Mouse (Mus musculus): ENCODE measurements around the gene Grb2. TPM values are rescaled to one million over a fixed set of nuclear protein-coding genes. Genes with fewer than 3 reads are reported as not detected.

Grb2 gene
- polyA plus RNA-seq, 1 experiment from 2014 or later: 139 TPM

- no peaks in the 10 kb centered on the region for H3K9me3 ChIP-seq (replicated peaks)
- H3K27me3 ChIP-seq: no peaks in the 10 kb centered on the region
- peak overlapping the region; percentile 69 for H3K4me3 ChIP-seq
- no peak overlapping the region for H3K27ac ChIP-seq
- peak overlapping the region; percentile 95 for H3K4me2 ChIP-seq
- no peaks in the 10 kb centered on the region for H3K36me3 ChIP-seq (ENCODE audit: poor library complexity, severe bottlenecking)
- ATAC-seq: no peak; the same call in 1 of the 2 replicates
- 57% methylated on average over 13 of the region's 13 CpGs for WGBS
- H3K4me1 ChIP-seq: peaks cover 13% of the 10 kb centered on the region
- peak overlapping the region; percentile 45; the same call in 1 of the 2 replicates for H3K9ac ChIP-seq
Measured at GRCm38 (mm10) chr11:115628465-115629101, 79.8 kb downstream of the Grb2 start.

GRCm38 (mm10) chr11:115627705-115628464 lies 80.5 kb downstream of the Grb2 start, which contains the start of gene Slc25a19:
Gene Slc25a19 (minus strand): TSS chr11:115628295.
- Histone ChIP-seq H3K27me3 (no peaks in the 10 kb centered on the region), H3K4me2 (peak within 1 kb of the TSS; percentile 95), H3K9ac (peak within 1 kb of the TSS; percentile 76), H3K27ac (no peak within 1 kb of the TSS), H3K36me3 (ENCODE audit: poor library complexity, severe bottlenecking) (peaks cover 3% of the 10 kb centered on the region), H3K4me1 (peaks cover 13% of the 10 kb centered on the region), H3K9me3 (replicated peaks) (no peaks in the 10 kb centered on the region), H3K4me3 (peak within 1 kb of the TSS; percentile 69)
- peak; percentile 100 for ATAC-seq
- WGBS: under 1% methylated on average over 47 of the region's 47 CpGs

- H3K9me3 ChIP-seq (replicated peaks): no peaks in the 10 kb centered on the region
- peak overlapping the region; percentile 95 for H3K4me2 ChIP-seq
- peaks cover 11% of the 10 kb centered on the region for H3K36me3 ChIP-seq (ENCODE audit: poor library complexity, severe bottlenecking)
- H3K4me3 ChIP-seq: peak overlapping the region; percentile 69
- peak overlapping the region; percentile 76 for H3K9ac ChIP-seq
- no peak for ATAC-seq
- H3K27ac ChIP-seq: no peak overlapping the region
- whole genome bisulfite sequencing: 56% methylated on average over 11 of the region's 11 CpGs
- H3K4me1 ChIP-seq: peaks cover 13% of the 10 kb centered on the region
- no peaks in the 10 kb centered on the region for H3K27me3 ChIP-seq
Measured at GRCm38 (mm10) chr11:115626824-115627616, 81.4 kb downstream of the Grb2 start.

GRCm38 (mm10) chr11:115625877-115626276 lies 82.5 kb downstream of the Grb2 start:
- H3K4me3 ChIP-seq: no peak overlapping the region
- H3K9me3 ChIP-seq (replicated peaks): no peaks in the 10 kb centered on the region
- ATAC-seq: no peak
- H3K4me2 ChIP-seq: no peak overlapping the region
- no peak overlapping the region for H3K27ac ChIP-seq
- peak overlapping the region; percentile 6; the same call in 1 of the 2 replicates for H3K9ac ChIP-seq
- peaks cover 20% of the 10 kb centered on the region for H3K36me3 ChIP-seq (ENCODE audit: poor library complexity, severe bottlenecking)
- WGBS: 85% methylated on average over 9 of the region's 9 CpGs
- H3K27me3 ChIP-seq: no peaks in the 10 kb centered on the region
- H3K4me1 ChIP-seq: peaks cover 13% of the 10 kb centered on the region

GRCm38 (mm10) chr11:115623487-115624070 lies 84.8 kb downstream of the Grb2 start:
- no peak for ATAC-seq
- no peaks in the 10 kb centered on the region for H3K27me3 ChIP-seq
- no peak overlapping the region for H3K27ac ChIP-seq
- H3K9me3 ChIP-seq (replicated peaks): no peaks in the 10 kb centered on the region
- H3K36me3 ChIP-seq (ENCODE audit: poor library complexity, severe bottlenecking): peaks cover 42% of the 10 kb centered on the region
- 79% methylated on average over 9 of the region's 9 CpGs for WGBS
- H3K4me2 ChIP-seq: no peak overlapping the region
- no peak overlapping the region for H3K4me3 ChIP-seq
- H3K9ac ChIP-seq: no peak overlapping the region
- H3K4me1 ChIP-seq: peaks cover 12% of the 10 kb centered on the region

- no peak for ATAC-seq
- H3K36me3 ChIP-seq (ENCODE audit: poor library complexity, severe bottlenecking): peaks cover 65% of the 10 kb centered on the region
- H3K4me1 ChIP-seq: no peaks in the 10 kb centered on the region
- H3K9me3 ChIP-seq (replicated peaks): no peaks in the 10 kb centered on the region
- no peak overlapping the region for H3K9ac ChIP-seq
- no peak overlapping the region for H3K4me2 ChIP-seq
- H3K27ac ChIP-seq: no peak overlapping the region
- no peak overlapping the region for H3K4me3 ChIP-seq
- no peaks in the 10 kb centered on the region for H3K27me3 ChIP-seq
- WGBS: 93% methylated on average over 7 of the region's 7 CpGs
Measured at GRCm38 (mm10) chr11:115619949-115620348, 88.4 kb downstream of the Grb2 start.

GRCm38 (mm10) chr11:115618732-115619516 lies 89.5 kb downstream of the Grb2 start:
- WGBS: 86% methylated on average over 16 of the region's 16 CpGs
- peaks cover 71% of the 10 kb centered on the region for H3K36me3 ChIP-seq (ENCODE audit: poor library complexity, severe bottlenecking)
- no peak overlapping the region for H3K4me2 ChIP-seq
- H3K4me1 ChIP-seq: peaks cover under 1% of the 10 kb centered on the region; the same call in 1 of the 2 replicates
- no peak for ATAC-seq
- H3K9me3 ChIP-seq (replicated peaks): no peaks in the 10 kb centered on the region
- H3K27me3 ChIP-seq: peaks cover 3% of the 10 kb centered on the region; the same call in 1 of the 2 replicates
- H3K9ac ChIP-seq: 0 out of 2 replicates have a peak overlapping the region, but pooled peaks have one; percentile 8
- no peak overlapping the region for H3K27ac ChIP-seq
- H3K4me3 ChIP-seq: no peak overlapping the region

GRCm38 (mm10) chr11:115618001-115618400 lies 90.4 kb downstream of the Grb2 start:
- Histone ChIP-seq H3K36me3 (ENCODE audit: poor library complexity, severe bottlenecking) (peaks cover 70% of the 10 kb centered on the region), H3K9ac (no peak overlapping the region), H3K27ac (no peak overlapping the region), H3K4me3 (no peak overlapping the region), H3K4me1 (peaks cover 10% of the 10 kb centered on the region), H3K27me3 (peaks cover 3% of the 10 kb centered on the region; the same call in 1 of the 2 replicates), H3K4me2 (no peak overlapping the region), H3K9me3 (replicated peaks) (no peaks in the 10 kb centered on the region)
- ATAC-seq: no peak
- 91% methylated on average over 2 of the region's 2 CpGs for WGBS

- H3K4me1 ChIP-seq: peaks cover 17% of the 10 kb centered on the region
- no peak overlapping the region for H3K4me3 ChIP-seq
- 78% methylated on average over 6 of the region's 6 CpGs for WGBS
- H3K27me3 ChIP-seq: peaks cover 3% of the 10 kb centered on the region; the same call in 1 of the 2 replicates
- H3K27ac ChIP-seq: no peak overlapping the region
- no peak overlapping the region for H3K4me2 ChIP-seq
- H3K9ac ChIP-seq: no peak overlapping the region
- no peaks in the 10 kb centered on the region for H3K9me3 ChIP-seq (replicated peaks)
- no peak for ATAC-seq
- peaks cover 59% of the 10 kb centered on the region for H3K36me3 ChIP-seq (ENCODE audit: poor library complexity, severe bottlenecking)
Measured at GRCm38 (mm10) chr11:115616893-115617292, 91.5 kb downstream of the Grb2 start.

GRCm38 (mm10) chr11:115616371-115616770 lies 92.0 kb downstream of the Grb2 start:
- Histone ChIP-seq H3K9me3 (replicated peaks) (no peaks in the 10 kb centered on the region), H3K4me1 (peaks cover 22% of the 10 kb centered on the region), H3K27ac (no peak overlapping the region), H3K27me3 (peaks cover 3% of the 10 kb centered on the region; the same call in 1 of the 2 replicates), H3K4me2 (no peak overlapping the region), H3K36me3 (ENCODE audit: poor library complexity, severe bottlenecking) (peaks cover 56% of the 10 kb centered on the region), H3K9ac (no peak overlapping the region), H3K4me3 (no peak overlapping the region)
- 91% methylated on average over 7 of the region's 7 CpGs for WGBS
- no peak for ATAC-seq

GRCm38 (mm10) chr11:115615875-115616274 lies 92.5 kb downstream of the Grb2 start:
- H3K9ac ChIP-seq: no peak overlapping the region

More at GRCm38 (mm10) chr11:115615875-115616274, 92.5 kb downstream of the Grb2 start:
- Histone ChIP-seq H3K9me3 (replicated peaks) (no peaks in the 10 kb centered on the region), H3K4me1 (peaks cover 26% of the 10 kb centered on the region), H3K27ac (no peak overlapping the region), H3K36me3 (ENCODE audit: poor library complexity, severe bottlenecking) (peaks cover 51% of the 10 kb centered on the region), H3K4me2 (no peak overlapping the region), H3K27me3 (peaks cover 3% of the 10 kb centered on the region; the same call in 1 of the 2 replicates), H3K4me3 (no peak overlapping the region)
- 90% methylated on average over 6 of the region's 6 CpGs for WGBS
- ATAC-seq: no peak

Data from forebrain, embryonic 13.5 days (tissue).